Mouse (Mus musculus): Measurements from ENCODE around the gene Ccn1.

The Ccn1 gene

GRCm38 (mm10) chr3:145650298-145651011, 674 bp upstream of the Ccn1 start:
- no peak for DNase-seq (ENCODE audit: low read depth, low spot score)

- no peak for DNase-seq (ENCODE audit: low read depth, low spot score)
These were observed 560 bp downstream of the Ccn1 start for GRCm38 (mm10) chr3:145648991-145649851.

GRCm38 (mm10) chr3:145648097-145648931, 1.5 kb downstream of the Ccn1 start:
- no peak for DNase-seq (ENCODE audit: low read depth, low spot score)

GRCm38 (mm10) chr3:145647416-145647815, 2.4 kb downstream of the Ccn1 start:
- DNase-seq (ENCODE audit: low read depth, low spot score): no peak

- no peak for DNase-seq (ENCODE audit: low read depth, low spot score)
These were observed 3.1 kb downstream of the Ccn1 start for GRCm38 (mm10) chr3:145646666-145647065.

GRCm38 (mm10) chr3:145646009-145646408, 3.8 kb downstream of the Ccn1 start:
- no peak for DNase-seq (ENCODE audit: low read depth, low spot score)

- DNase-seq (ENCODE audit: low read depth, low spot score): no peak
These were observed 4.3 kb downstream of the Ccn1 start for GRCm38 (mm10) chr3:145645463-145645862.

GRCm38 (mm10) chr3:145642861-145643260, 6.9 kb downstream of the Ccn1 start:
- DNase-seq (ENCODE audit: low read depth, low spot score): no peak

- DNase-seq (ENCODE audit: low read depth, low spot score): no peak
These were observed 7.9 kb downstream of the Ccn1 start for GRCm38 (mm10) chr3:145641878-145642277.

- DNase-seq (ENCODE audit: low read depth, low spot score): no peak
These were observed 8.6 kb downstream of the Ccn1 start for GRCm38 (mm10) chr3:145641036-145641685.

- no peak for DNase-seq (ENCODE audit: low read depth, low spot score)
These were observed 9.2 kb downstream of the Ccn1 start for GRCm38 (mm10) chr3:145640583-145640982.

- DNase-seq (ENCODE audit: low read depth, low spot score): no peak
These were observed 9.6 kb downstream of the Ccn1 start for GRCm38 (mm10) chr3:145640170-145640569.

GRCm38 (mm10) chr3:145634002-145634710, 15.6 kb downstream of the Ccn1 start:
- DNase-seq (ENCODE audit: low read depth, low spot score): no peak

- no peak for DNase-seq (ENCODE audit: low read depth, low spot score)
These were observed 16.9 kb downstream of the Ccn1 start for GRCm38 (mm10) chr3:145632888-145633287.

GRCm38 (mm10) chr3:145628643-145629042, 21.1 kb downstream of the Ccn1 start:
- no peak for DNase-seq (ENCODE audit: low read depth, low spot score)

- no peak for DNase-seq (ENCODE audit: low read depth, low spot score)
These were observed 22.0 kb downstream of the Ccn1 start for GRCm38 (mm10) chr3:145627830-145628229.

GRCm38 (mm10) chr3:145626063-145626462, 23.7 kb downstream of the Ccn1 start:
- no peak for DNase-seq (ENCODE audit: low read depth, low spot score)

GRCm38 (mm10) chr3:145625546-145625945, 24.2 kb downstream of the Ccn1 start:
- DNase-seq (ENCODE audit: low read depth, low spot score): no peak

GRCm38 (mm10) chr3:145624786-145625185, 25.0 kb downstream of the Ccn1 start:
- no peak for DNase-seq (ENCODE audit: low read depth, low spot score)

- no peak for DNase-seq (ENCODE audit: low read depth, low spot score)
These were observed 26.7 kb downstream of the Ccn1 start for GRCm38 (mm10) chr3:145623047-145623446.

GRCm38 (mm10) chr3:145621209-145621608, 28.6 kb downstream of the Ccn1 start:
- no peak for DNase-seq (ENCODE audit: low read depth, low spot score)

All from telencephalon, adult 2 months (tissue).